Mouse (Mus musculus) kidney, embryonic 16.5 days (tissue): ENCODE results near the gene Pecr. TPM values are rescaled to one million over a fixed set of nuclear protein-coding genes. Genes with fewer than 3 reads are reported as not detected.

ENCODE experiments used
- ATAC-seq: fragments of 200-750 bp; cut with Nextera tagmentation; 2 replicates; pipeline ENCODE4 v1.8.0; 2017; ENCODE audit warnings: moderate TSS enrichment; ENCODE audit not compliant: low FRiP score, low TSS enrichment
- H3K27ac ChIP-seq: fragments of 300-500 bp; sonication (generic); 2 replicates; pipeline ENCODE4 v1.5.1; 2014; ENCODE audit warnings: low read length
- H3K27me3 ChIP-seq: fragments of 300-500 bp; sonication (generic); 2 replicates; pipeline ENCODE4 v1.6.1; 2014; ENCODE audit warnings: low read length, control low read depth, mixed read lengths; ENCODE audit not compliant: insufficient read depth
- H3K36me3 ChIP-seq: fragments of 300-500 bp; sonication (generic); 2 replicates; pipeline ENCODE4 v1.6.1; 2014; ENCODE audit warnings: low read length, control low read depth, mixed read lengths; ENCODE audit not compliant: insufficient read depth
- H3K4me1 ChIP-seq: fragments of 300-500 bp; sonication (generic); 2 replicates; pipeline ENCODE4 v1.6.1; 2014; ENCODE audit warnings: low read length, control low read depth, mixed read lengths; ENCODE audit not compliant: insufficient read depth
- H3K4me2 ChIP-seq: fragments of 300-500 bp; sonication (generic); replicated peaks from 2 replicates; pipeline ENCODE4 v1.6.1; 2014; ENCODE audit warnings: low read depth, low read length
- H3K4me3 ChIP-seq: fragments of 300-500 bp; sonication (generic); 2 replicates; pipeline ENCODE4 v1.5.1; 2014; ENCODE audit warnings: mild to moderate bottlenecking, low read length
- H3K9ac ChIP-seq: fragments of 300-500 bp; sonication (generic); replicated peaks from 2 replicates; pipeline ENCODE4 v1.6.1; 2014; ENCODE audit warnings: low read length
- H3K9me3 ChIP-seq: fragments of 300-500 bp; sonication (generic); 2 replicates; pipeline ENCODE4 v1.6.1; 2016; ENCODE audit warnings: low read length, control low read depth
- WGBS: fragments of 180-500 bp; shearing (Covaris S2); extraction: QIAGEN DNeasy Blood & Tissue Kit; methylation state at CpG from one replicate; pipeline ENCODE4 v1.1.7; 2014; 5-methylcytosine and 5-hydroxymethylcytosine counted together
- polyA plus RNA-seq: library from polyadenylated mRNA; unstranded; fragments of >200 nt; fragmentation: Nextera tagmentation; extraction: Ambion mirVana; gene quantifications from 2 replicates; pipeline ENCODE4 v1.2.1, GENCODE M21; 2015

Gene Pecr
- polyA plus RNA-seq, 1 experiment from 2014 or later = 70.7 TPM

- no peak overlapping the region for H3K27ac ChIP-seq
- no peaks in the 10 kb centered on the region for H3K36me3 ChIP-seq
- H3K4me2 ChIP-seq = no peak overlapping the region
- no peaks in the 10 kb centered on the region for H3K27me3 ChIP-seq
- no peak overlapping the region for H3K9ac ChIP-seq
- ATAC-seq = no peak
- H3K4me1 ChIP-seq = peaks cover 7% of the 10 kb centered on the region; the same call in 1 of the 2 replicates
- no peaks in the 10 kb centered on the region for H3K9me3 ChIP-seq
- H3K4me3 ChIP-seq = no peak overlapping the region
- 97% methylated on average over 4 of the region's 4 CpGs for WGBS
These were observed 7.3 kb upstream of the Pecr start for GRCm38 (mm10) chr1:72291421-72291820.

- H3K36me3 ChIP-seq = no peaks in the 10 kb centered on the region
- WGBS = 91% methylated on average over 4 of the region's 4 CpGs
- H3K9ac ChIP-seq = no peak overlapping the region
- no peaks in the 10 kb centered on the region for H3K9me3 ChIP-seq
- no peak overlapping the region for H3K27ac ChIP-seq
- no peak overlapping the region for H3K4me3 ChIP-seq
- H3K4me1 ChIP-seq = peaks cover 7% of the 10 kb centered on the region; the same call in 1 of the 2 replicates
- no peak overlapping the region for H3K4me2 ChIP-seq
- no peak for ATAC-seq
- no peaks in the 10 kb centered on the region for H3K27me3 ChIP-seq
These were observed 6.8 kb upstream of the Pecr start for GRCm38 (mm10) chr1:72290896-72291295.

GRCm38 (mm10) chr1:72288527-72289150 lies 4.5 kb upstream of the Pecr start:
- Histone ChIP-seq H3K27ac (peak overlapping the region; percentile 91), H3K4me1 (peaks cover 7% of the 10 kb centered on the region; the same call in 1 of the 2 replicates)

GRCm38 (mm10) chr1:72287893-72288292 lies 3.8 kb upstream of the Pecr start:
- peak overlapping the region; percentile 91 for H3K27ac ChIP-seq
- H3K27me3 ChIP-seq = no peaks in the 10 kb centered on the region
- ATAC-seq = peak; percentile 12; the same call in 1 of the 2 replicates
- no peaks in the 10 kb centered on the region for H3K9me3 ChIP-seq
- H3K9ac ChIP-seq = no peak overlapping the region
- H3K36me3 ChIP-seq = no peaks in the 10 kb centered on the region
- WGBS = 64% methylated on average over 4 of the region's 4 CpGs
- H3K4me2 ChIP-seq = no peak overlapping the region; the same call in 1 of the 2 replicates
- H3K4me3 ChIP-seq = no peak overlapping the region
- peaks cover 7% of the 10 kb centered on the region; the same call in 1 of the 2 replicates for H3K4me1 ChIP-seq

More at GRCm38 (mm10) chr1:72288527-72289150, 4.5 kb upstream of the Pecr start:
- Histone ChIP-seq H3K36me3 (no peaks in the 10 kb centered on the region), H3K27me3 (no peaks in the 10 kb centered on the region), H3K9ac (no peak overlapping the region), H3K4me2 (no peak overlapping the region), H3K4me3 (no peak overlapping the region), H3K9me3 (no peaks in the 10 kb centered on the region)
- ATAC-seq = no peak
- 60% methylated on average over 4 of the region's 4 CpGs for WGBS

- no peak for ATAC-seq
- Histone ChIP-seq H3K27ac (peak overlapping the region; percentile 91), H3K4me1 (peaks cover 7% of the 10 kb centered on the region; the same call in 1 of the 2 replicates), H3K9me3 (no peaks in the 10 kb centered on the region), H3K4me3 (no peak overlapping the region), H3K4me2 (no peak overlapping the region), H3K36me3 (no peaks in the 10 kb centered on the region), H3K9ac (0 out of 2 replicates have a peak overlapping the region, but pooled peaks have one; percentile 27), H3K27me3 (no peaks in the 10 kb centered on the region)
- 28% methylated on average over 5 of the region's 5 CpGs for WGBS
These were observed 2.8 kb upstream of the Pecr start for GRCm38 (mm10) chr1:72286904-72287303.

- Histone ChIP-seq H3K36me3 (no peaks in the 10 kb centered on the region), H3K27me3 (no peaks in the 10 kb centered on the region), H3K4me1 (peaks cover 7% of the 10 kb centered on the region; the same call in 1 of the 2 replicates), H3K9me3 (no peaks in the 10 kb centered on the region), H3K9ac (peak overlapping the region; percentile 55), H3K4me3 (peak overlapping the region; percentile 74), H3K4me2 (peak overlapping the region; percentile 89), H3K27ac (no peak overlapping the region)
- 0 out of 2 replicates have a peak, but pooled peaks have one; percentile 14 for ATAC-seq
- 4% methylated on average over 5 of the region's 5 CpGs for WGBS
These were observed 425 bp upstream of the Pecr start for GRCm38 (mm10) chr1:72284539-72284938.

GRCm38 (mm10) chr1:72282604-72283003 lies 1.5 kb downstream of the Pecr start:
- no peak overlapping the region for H3K27ac ChIP-seq
- ATAC-seq = no peak
- H3K9me3 ChIP-seq = no peaks in the 10 kb centered on the region
- no peak overlapping the region for H3K4me3 ChIP-seq
- no peak overlapping the region for H3K4me2 ChIP-seq
- 52% methylated on average over 1 of the region's 1 CpGs for WGBS
- H3K4me1 ChIP-seq = peaks cover 7% of the 10 kb centered on the region; the same call in 1 of the 2 replicates
- H3K27me3 ChIP-seq = no peaks in the 10 kb centered on the region
- H3K9ac ChIP-seq = no peak overlapping the region
- H3K36me3 ChIP-seq = no peaks in the 10 kb centered on the region

- 83% methylated on average over 3 of the region's 3 CpGs for WGBS
- no peaks in the 10 kb centered on the region for H3K27me3 ChIP-seq
- ATAC-seq = no peak
These were observed 6.0 kb downstream of the Pecr start for GRCm38 (mm10) chr1:72278085-72278484.

GRCm38 (mm10) chr1:72263099-72263498 lies 21.0 kb downstream of the Pecr start:
- Histone ChIP-seq H3K4me2 (no peak overlapping the region), H3K9me3 (no peaks in the 10 kb centered on the region), H3K4me1 (no peaks in the 10 kb centered on the region), H3K27me3 (no peaks in the 10 kb centered on the region), H3K27ac (no peak overlapping the region), H3K4me3 (no peak overlapping the region), H3K9ac (no peak overlapping the region), H3K36me3 (peaks cover 12% of the 10 kb centered on the region)
- 93% methylated on average over 3 of the region's 3 CpGs for WGBS
- ATAC-seq = no peak

More at GRCm38 (mm10) chr1:72278085-72278484, 6.0 kb downstream of the Pecr start:
- Histone ChIP-seq H3K36me3 (peaks cover 30% of the 10 kb centered on the region), H3K4me2 (no peak overlapping the region), H3K4me1 (no peaks in the 10 kb centered on the region), H3K27ac (no peak overlapping the region), H3K9ac (no peak overlapping the region), H3K9me3 (peaks cover 5% of the 10 kb centered on the region; the same call in 1 of the 2 replicates), H3K4me3 (no peak overlapping the region)
